Mouse (Mus musculus) mouse embryonic stem cell (cell line): ENCODE data around the gene Plagl2.

Experiments used
- in situ Hi-C, 2 experiments: fragments of 300-500 bp; cut with MboI; formaldehyde crosslinking; loops; 1 replicate in 1 of 2; 3 replicates in 1 of 2; pipeline ENCODE4 v1.14.3; 2019 to 2020; ENCODE audit warnings: low sequenced_read_pairs in 2 of 2, low pct_unique_long_range_greater_than_20kb in 1 of 2, mixed read lengths in 1 of 2; ENCODE audit not compliant: unreplicated experiment in 1 of 2

Gene Plagl2

GRCm38 (mm10) chr2:153240701-153241235 lies 458 bp downstream of the Plagl2 start:
- in situ Hi-C loops, result no loop called here

GRCm38 (mm10) chr2:153239860-153240480 lies 1.3 kb downstream of the Plagl2 start:
- in situ Hi-C loops, result no loop called here

- in situ Hi-C loops, result no loop called here
Measured at GRCm38 (mm10) chr2:153239021-153239859, 2.0 kb downstream of the Plagl2 start.

GRCm38 (mm10) chr2:153238406-153238805 lies 2.8 kb downstream of the Plagl2 start:
- in situ Hi-C loops, result no loop called here

GRCm38 (mm10) chr2:153237891-153238290 lies 3.3 kb downstream of the Plagl2 start:
- in situ Hi-C loops, result no loop called here

GRCm38 (mm10) chr2:153237193-153237592 lies 4.0 kb downstream of the Plagl2 start:
- in situ Hi-C loops, result no loop called here

- in situ Hi-C loops, result no loop called here
Measured at GRCm38 (mm10) chr2:153228523-153228922, 12.7 kb downstream of the Plagl2 start.

GRCm38 (mm10) chr2:153227959-153228358 lies 13.3 kb downstream of the Plagl2 start:
- in situ Hi-C loops, result no loop called here

- in situ Hi-C loops, result no loop called here
Measured at GRCm38 (mm10) chr2:153225595-153225953, 15.7 kb downstream of the Plagl2 start.

- in situ Hi-C loops, result no loop called here
Measured at GRCm38 (mm10) chr2:153224946-153225594, 16.2 kb downstream of the Plagl2 start, which contains the start of gene Tspyl3. TSS of gene Tspyl3 (minus strand) at chr2:153225441.

- in situ Hi-C loops, result no loop called here
Measured at GRCm38 (mm10) chr2:153222566-153222965, 18.7 kb downstream of the Plagl2 start.

GRCm38 (mm10) chr2:153222130-153222529 lies 19.1 kb downstream of the Plagl2 start:
- in situ Hi-C loops, result no loop called here

- in situ Hi-C loops, result no loop called here
Measured at GRCm38 (mm10) chr2:153221620-153222019, 19.6 kb downstream of the Plagl2 start.

- in situ Hi-C loops, result no loop called here
Measured at GRCm38 (mm10) chr2:153218516-153218915, 22.7 kb downstream of the Plagl2 start.

- in situ Hi-C loops, result no loop called here
Measured at GRCm38 (mm10) chr2:153217826-153218340, 23.3 kb downstream of the Plagl2 start.

- in situ Hi-C loops, result no loop called here
Measured at GRCm38 (mm10) chr2:153215421-153215820, 25.8 kb downstream of the Plagl2 start.

GRCm38 (mm10) chr2:153214771-153215259 lies 26.4 kb downstream of the Plagl2 start:
- in situ Hi-C loops, result no loop called here

GRCm38 (mm10) chr2:153213351-153213750 lies 27.9 kb downstream of the Plagl2 start:
- in situ Hi-C loops, result no loop called here

GRCm38 (mm10) chr2:153211451-153211850 lies 29.8 kb downstream of the Plagl2 start:
- in situ Hi-C loops, result no loop called here
